Mouse (Mus musculus): Measurements from ENCODE around the gene Pde7b. TPM values are rescaled to one million over a fixed set of nuclear protein-coding genes. Genes with fewer than 3 reads are reported as not detected.

Gene Pde7b
- total RNA-seq (2014; fragmentation: Nextera tagmentation) (not detected in 2 replicates), total RNA-seq (2017) (0.17 and 0.22 TPM in 2 replicates), polyA plus RNA-seq (2012) (not detected in 2 replicates)

DNA sequence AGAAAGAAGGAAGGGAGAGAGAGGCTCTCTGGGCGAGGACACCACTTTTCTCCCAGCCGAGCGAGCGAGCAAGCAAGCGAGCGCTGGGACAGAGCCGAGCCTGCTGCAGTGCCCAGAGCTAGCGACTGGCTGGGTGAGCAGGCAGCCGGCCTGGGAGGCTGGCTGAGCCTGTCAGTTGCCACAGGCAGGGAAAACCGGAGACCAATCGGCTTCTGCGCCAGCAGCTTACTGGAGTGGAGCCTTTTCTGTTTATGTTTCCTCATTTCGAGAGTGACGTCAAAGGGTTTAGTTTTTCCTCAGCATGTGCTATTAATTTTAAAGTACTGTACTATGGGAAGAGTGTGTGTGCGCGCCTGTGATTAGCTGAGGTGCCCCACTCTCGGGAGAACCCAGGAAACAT is at the start of gene Pde7b:
Gene Pde7b, minus strand, starts transcription at position 173 of the 400 bp plus-strand sequence.
- Histone ChIP-seq H3K27me3 (ENCODE audit: insufficient read depth, low read length) (peaks cover 6% of the 10 kb centered on the region; the same call in 1 of the 2 replicates), H3K4me1 (ENCODE audit: insufficient read depth, low read depth, low read length) (no peaks in the 10 kb centered on the region), H3K9me3 (replicated peaks) (no peaks in the 10 kb centered on the region), H3K36me3 (replicated peaks) (no peaks in the 10 kb centered on the region), H3K4me3 (ENCODE audit: low read depth, low read length) (no peak within 1 kb of the TSS)
- ATAC-seq (ENCODE audit: extremely low read depth, insufficient number of reproducible peaks, low FRiP score, poor library complexity, severe bottlenecking) (no peak), DNase-seq (ENCODE audit: low spot score) (no peak)
- TF ChIP-seq GATA1 (IDR thresholded peaks at IDR 0.05; ENCODE audit: borderline replicate concordance, low read length) = no peak
- no peak for TF ChIP-seq TAL1 (conservative IDR thresholded peaks at IDR 0.05; ENCODE audit: low read depth, low read length)
- no peak for TF ChIP-seq POLR2AphosphoS5 (IDR thresholded peaks at IDR 0.05; ENCODE audit: insufficient replicate concordance, low read depth, low read length)
- no peak for TF ChIP-seq GATA2 (IDR thresholded peaks at IDR 0.05; ENCODE audit: borderline replicate concordance, low read depth, low read length)
- no peak for TF ChIP-seq CTCF (IDR thresholded peaks at IDR 0.05; ENCODE audit: low read depth, low read length)

DNA sequence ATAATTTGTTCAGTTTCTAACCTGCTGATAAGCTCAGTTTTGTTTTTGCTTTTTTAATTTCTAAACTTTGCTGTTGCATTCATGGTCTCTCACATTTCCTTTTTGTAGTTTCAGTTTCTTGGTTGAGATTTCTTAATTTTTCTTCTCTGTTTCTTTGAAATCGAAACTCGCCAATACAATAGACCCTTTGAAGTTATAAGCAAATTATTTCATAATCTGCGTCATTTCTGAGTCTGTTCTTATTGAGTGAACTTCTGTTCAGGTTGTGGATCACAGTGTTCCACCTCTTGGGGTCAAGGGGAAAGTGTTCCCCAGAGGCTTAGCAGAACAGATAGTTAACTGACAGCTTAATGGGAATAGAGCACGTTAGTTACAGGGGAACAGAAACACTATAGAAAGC is 47.2 kb upstream of the Pde7b start:
- H3K9me3 ChIP-seq (replicated peaks) = no peaks in the 10 kb centered on the region
- peaks cover 4% of the 10 kb centered on the region; the same call in 1 of the 2 replicates for H3K27me3 ChIP-seq (ENCODE audit: insufficient read depth, low read length)
- H3K36me3 ChIP-seq (replicated peaks) = no peaks in the 10 kb centered on the region
- DNase-seq (ENCODE audit: low spot score) (no peak), ATAC-seq (ENCODE audit: extremely low read depth, insufficient number of reproducible peaks, low FRiP score, poor library complexity, severe bottlenecking) (no peak)
- TF ChIP-seq TAL1 (conservative IDR thresholded peaks at IDR 0.05; ENCODE audit: low read depth, low read length) = no peak
- TF ChIP-seq GATA2 (IDR thresholded peaks at IDR 0.05; ENCODE audit: borderline replicate concordance, low read depth, low read length) = no peak
- TF ChIP-seq POLR2AphosphoS5 (IDR thresholded peaks at IDR 0.05; ENCODE audit: insufficient replicate concordance, low read depth, low read length) = no peak
- no peak for TF ChIP-seq GATA1 (IDR thresholded peaks at IDR 0.05; ENCODE audit: borderline replicate concordance, low read length)
- TF ChIP-seq CTCF (IDR thresholded peaks at IDR 0.05; ENCODE audit: low read depth, low read length) = no peak
- no peaks in the 10 kb centered on the region for H3K4me1 ChIP-seq (ENCODE audit: insufficient read depth, low read depth, low read length)
- no peak overlapping the region for H3K4me3 ChIP-seq (ENCODE audit: low read depth, low read length)

DNA sequence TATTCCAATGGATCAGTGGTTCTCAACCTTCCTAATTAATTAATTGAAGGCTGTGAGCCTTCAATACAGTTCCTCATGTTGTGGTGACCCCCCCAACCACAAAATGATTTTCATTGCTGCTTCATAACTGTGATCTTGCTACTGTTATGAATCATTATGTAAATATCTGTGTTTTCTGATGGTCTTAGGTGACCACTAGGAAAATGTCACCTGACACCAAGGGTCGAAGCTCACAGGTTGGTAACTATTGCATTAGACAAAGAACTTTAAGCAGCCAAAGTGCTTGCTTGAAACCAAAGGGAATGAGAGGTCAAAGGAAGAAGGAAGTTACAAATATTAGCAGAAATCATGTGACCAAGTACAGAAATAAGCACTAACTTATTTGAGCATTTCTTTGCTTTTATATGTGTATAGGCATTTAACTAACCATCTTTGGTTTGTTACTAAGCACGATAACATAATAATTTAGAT is 45.6 kb upstream of the Pde7b start:
- no peak for TF ChIP-seq CTCF (IDR thresholded peaks at IDR 0.05; ENCODE audit: low read depth, low read length)
- TF ChIP-seq GATA1 (IDR thresholded peaks at IDR 0.05; ENCODE audit: borderline replicate concordance, low read length) = no peak
- no peak for TF ChIP-seq TAL1 (conservative IDR thresholded peaks at IDR 0.05; ENCODE audit: low read depth, low read length)
- TF ChIP-seq GATA2 (IDR thresholded peaks at IDR 0.05; ENCODE audit: borderline replicate concordance, low read depth, low read length) = no peak
- no peaks in the 10 kb centered on the region for H3K36me3 ChIP-seq (replicated peaks)
- H3K9me3 ChIP-seq (replicated peaks) = no peaks in the 10 kb centered on the region
- peaks cover 4% of the 10 kb centered on the region; the same call in 1 of the 2 replicates for H3K27me3 ChIP-seq (ENCODE audit: insufficient read depth, low read length)
- DNase-seq (ENCODE audit: low spot score) (no peak), ATAC-seq (ENCODE audit: extremely low read depth, insufficient number of reproducible peaks, low FRiP score, poor library complexity, severe bottlenecking) (no peak)
- no peak overlapping the region for H3K4me3 ChIP-seq (ENCODE audit: low read depth, low read length)
- no peaks in the 10 kb centered on the region for H3K4me1 ChIP-seq (ENCODE audit: insufficient read depth, low read depth, low read length)

DNA sequence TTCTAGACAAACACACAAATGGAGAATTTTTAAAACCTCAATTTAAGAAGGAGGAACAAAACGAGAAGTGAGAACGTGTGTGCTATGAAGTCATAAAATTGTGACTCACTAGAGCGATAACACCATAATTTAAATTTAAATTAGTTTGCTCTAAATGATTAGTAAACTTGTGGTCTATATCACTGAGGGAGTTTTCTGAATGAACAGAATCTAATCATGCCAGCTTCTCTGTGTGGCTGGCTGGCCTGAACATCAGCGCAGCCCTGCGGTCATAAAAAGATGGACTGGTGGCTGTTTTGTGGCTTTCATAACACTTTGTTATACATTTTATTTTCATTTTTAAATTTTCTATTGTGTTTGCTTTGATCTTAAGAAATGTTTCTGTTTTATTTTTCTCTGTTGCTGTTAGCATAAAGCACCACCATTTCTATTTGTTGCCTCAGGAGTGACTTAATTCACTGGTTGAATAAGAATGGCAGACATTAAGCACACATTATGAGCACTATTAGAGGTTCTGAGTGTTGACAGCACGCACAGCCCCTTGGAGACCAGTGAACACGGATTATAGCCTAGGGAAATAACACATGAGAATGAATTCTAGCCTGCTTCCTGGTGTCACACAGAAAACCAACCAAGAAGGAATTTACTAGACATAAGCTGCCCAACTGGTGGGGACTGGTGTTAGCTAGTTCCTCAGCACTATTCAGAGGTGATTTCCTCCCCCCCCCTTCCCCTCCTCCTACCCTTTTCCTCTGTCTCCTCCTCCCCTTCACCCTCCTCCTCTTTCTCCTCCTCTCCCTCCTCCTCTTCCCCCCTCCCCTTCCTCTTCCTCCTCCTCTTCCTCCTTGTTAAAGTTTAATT is 44.9 kb upstream of the Pde7b start:
- Histone ChIP-seq H3K27me3 (ENCODE audit: insufficient read depth, low read length) (peaks cover 7% of the 10 kb centered on the region; the same call in 1 of the 2 replicates), H3K4me1 (ENCODE audit: insufficient read depth, low read depth, low read length) (no peaks in the 10 kb centered on the region), H3K4me3 (ENCODE audit: low read depth, low read length) (no peak overlapping the region), H3K36me3 (replicated peaks) (no peaks in the 10 kb centered on the region), H3K9me3 (replicated peaks) (no peaks in the 10 kb centered on the region)
- ATAC-seq (ENCODE audit: extremely low read depth, insufficient number of reproducible peaks, low FRiP score, poor library complexity, severe bottlenecking) (no peak), DNase-seq (ENCODE audit: low spot score) (no peak)
- TF ChIP-seq POLR2AphosphoS5 (IDR thresholded peaks at IDR 0.05; ENCODE audit: insufficient replicate concordance, low read depth, low read length) (no peak), GATA1 (IDR thresholded peaks at IDR 0.05; ENCODE audit: borderline replicate concordance, low read length) (no peak), TAL1 (conservative IDR thresholded peaks at IDR 0.05; ENCODE audit: low read depth, low read length) (no peak), GATA2 (IDR thresholded peaks at IDR 0.05; ENCODE audit: borderline replicate concordance, low read depth, low read length) (no peak), CTCF (IDR thresholded peaks at IDR 0.05; ENCODE audit: low read depth, low read length) (no peak)

DNA sequence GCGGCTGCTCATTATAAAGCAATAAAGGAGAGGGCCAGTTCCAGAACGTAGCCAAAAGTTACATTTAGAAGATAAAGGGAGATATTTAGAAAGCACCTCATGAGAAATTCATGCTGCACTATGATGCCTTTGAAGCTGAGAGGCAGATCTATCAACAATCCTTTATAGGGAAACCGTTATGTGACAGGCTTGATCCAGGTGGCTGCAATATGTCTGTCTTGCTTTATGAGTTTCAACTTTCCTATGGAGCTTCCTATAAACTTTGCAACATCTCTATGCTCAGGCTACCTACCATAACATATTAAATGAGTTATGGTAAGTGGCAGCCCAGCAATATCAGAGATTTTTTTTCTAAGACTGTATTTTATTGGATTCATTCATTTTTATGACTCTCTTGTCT is 39.5 kb upstream of the Pde7b start:
- no peaks in the 10 kb centered on the region for H3K36me3 ChIP-seq (replicated peaks)
- DNase-seq (ENCODE audit: low spot score) = no peak
- ATAC-seq (ENCODE audit: extremely low read depth, insufficient number of reproducible peaks, low FRiP score, poor library complexity, severe bottlenecking) = no peak
- H3K4me3 ChIP-seq (ENCODE audit: low read depth, low read length) = no peak overlapping the region
- TF ChIP-seq GATA2 (IDR thresholded peaks at IDR 0.05; ENCODE audit: borderline replicate concordance, low read depth, low read length) (no peak), TAL1 (conservative IDR thresholded peaks at IDR 0.05; ENCODE audit: low read depth, low read length) (no peak), CTCF (IDR thresholded peaks at IDR 0.05; ENCODE audit: low read depth, low read length) (no peak), GATA1 (IDR thresholded peaks at IDR 0.05; ENCODE audit: borderline replicate concordance, low read length) (no peak), POLR2AphosphoS5 (IDR thresholded peaks at IDR 0.05; ENCODE audit: insufficient replicate concordance, low read depth, low read length) (no peak)
- H3K27me3 ChIP-seq (ENCODE audit: insufficient read depth, low read length) = peaks cover 2% of the 10 kb centered on the region; the same call in 1 of the 2 replicates
- H3K4me1 ChIP-seq (ENCODE audit: insufficient read depth, low read depth, low read length) = no peaks in the 10 kb centered on the region
- H3K9me3 ChIP-seq (replicated peaks) = no peaks in the 10 kb centered on the region

DNA sequence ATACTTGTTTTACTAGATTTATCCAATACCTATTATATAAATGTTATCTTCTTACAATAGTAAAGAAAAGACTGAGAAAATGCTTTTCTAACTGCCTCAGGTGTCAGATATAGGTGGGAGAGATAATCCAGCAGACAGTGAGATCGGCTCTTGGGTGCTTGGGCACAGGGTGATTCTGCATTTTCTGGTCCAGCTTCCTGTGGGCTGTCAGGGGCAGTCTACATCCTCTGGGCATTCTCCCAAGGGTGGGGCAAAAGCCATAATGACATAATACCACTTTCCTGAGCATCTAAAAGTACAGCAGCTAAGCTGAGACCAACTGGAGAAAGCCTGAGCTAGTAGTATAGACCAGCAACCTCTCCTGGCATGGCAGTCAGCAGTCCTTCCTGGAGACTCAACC is 34.1 kb upstream of the Pde7b start:
- H3K4me3 ChIP-seq (ENCODE audit: low read depth, low read length) = no peak overlapping the region
- DNase-seq (ENCODE audit: low spot score) (no peak), ATAC-seq (ENCODE audit: extremely low read depth, insufficient number of reproducible peaks, low FRiP score, poor library complexity, severe bottlenecking) (no peak)
- H3K9me3 ChIP-seq (replicated peaks) = no peaks in the 10 kb centered on the region
- H3K36me3 ChIP-seq (replicated peaks) = no peaks in the 10 kb centered on the region
- peaks cover 4% of the 10 kb centered on the region for H3K27me3 ChIP-seq (ENCODE audit: insufficient read depth, low read length)
- no peaks in the 10 kb centered on the region for H3K4me1 ChIP-seq (ENCODE audit: insufficient read depth, low read depth, low read length)
- no peak for TF ChIP-seq GATA1 (IDR thresholded peaks at IDR 0.05; ENCODE audit: borderline replicate concordance, low read length)
- TF ChIP-seq POLR2AphosphoS5 (IDR thresholded peaks at IDR 0.05; ENCODE audit: insufficient replicate concordance, low read depth, low read length) = no peak
- TF ChIP-seq GATA2 (IDR thresholded peaks at IDR 0.05; ENCODE audit: borderline replicate concordance, low read depth, low read length) = no peak
- no peak for TF ChIP-seq TAL1 (conservative IDR thresholded peaks at IDR 0.05; ENCODE audit: low read depth, low read length)
- TF ChIP-seq CTCF (IDR thresholded peaks at IDR 0.05; ENCODE audit: low read depth, low read length) = no peak
